Mouse (Mus musculus) intestine, postnatal 0 days (tissue): ENCODE results near the gene Zcchc2. TPM values are rescaled to one million over a fixed set of nuclear protein-coding genes. Genes with fewer than 3 reads are reported as not detected.

Source experiments
- ATAC-seq: fragments of 200-750 bp; cut with Nextera tagmentation; 2 replicates; pipeline ENCODE4 v1.8.0; 2017; ENCODE audit warnings: mild to moderate bottlenecking, moderate TSS enrichment, moderate library complexity
- H3K27ac ChIP-seq: fragments of 300-500 bp; sonication (generic); 2 replicates; pipeline ENCODE4 v1.5.1; 2014; ENCODE audit warnings: mild to moderate bottlenecking, low read depth, low read length, moderate library complexity
- H3K27me3 ChIP-seq: fragments of 300-500 bp; sonication (generic); replicated peaks from 2 replicates; pipeline ENCODE4 v1.6.1; 2014; ENCODE audit warnings: low read length, mixed read lengths; ENCODE audit not compliant: control insufficient read depth, insufficient read depth
- H3K36me3 ChIP-seq: fragments of 300-500 bp; sonication (generic); 2 replicates; pipeline ENCODE4 v1.6.1; 2014; ENCODE audit warnings: mild to moderate bottlenecking, moderate library complexity; ENCODE audit not compliant: control insufficient read depth, insufficient read depth
- H3K4me1 ChIP-seq: fragments of 300-500 bp; sonication (generic); replicated peaks from 2 replicates; pipeline ENCODE4 v1.6.1; 2014; ENCODE audit warnings: antibody characterized with exemption, low read length, mixed read lengths; ENCODE audit not compliant: control insufficient read depth, insufficient read depth
- H3K4me2 ChIP-seq: fragments of 300-500 bp; sonication (generic); replicated peaks from 2 replicates; pipeline ENCODE4 v1.6.1; 2014; ENCODE audit warnings: low read depth, mild to moderate bottlenecking, moderate library complexity
- H3K4me3 ChIP-seq: fragments of 300-500 bp; sonication (generic); 2 replicates; pipeline ENCODE4 v1.5.1; 2014; ENCODE audit warnings: low read depth, low read length
- H3K9ac ChIP-seq: fragments of 300-500 bp; sonication (generic); 2 replicates; pipeline ENCODE4 v1.6.1; 2014; ENCODE audit warnings: mild to moderate bottlenecking, low read depth, low read length
- H3K9me3 ChIP-seq: fragments of 300-500 bp; sonication (generic); 2 replicates; pipeline ENCODE4 v1.6.1; 2016; ENCODE audit warnings: mixed run types; ENCODE audit not compliant: control insufficient read depth
- CTCF ChIP-seq: sonication (generic); IDR thresholded peaks from 2 replicates; pipeline ENCODE4 v1.5.1; 2016; ENCODE audit warnings: low read depth, mild to moderate bottlenecking, control low read depth, antibody characterized with exemption, moderate library complexity
- WGBS: fragments of 180-500 bp; shearing (Covaris S2); extraction: QIAGEN DNeasy Blood & Tissue Kit; methylation state at CpG from one replicate; pipeline ENCODE4 v1.1.7; 2014; 5-methylcytosine and 5-hydroxymethylcytosine counted together
- polyA plus RNA-seq: library from polyadenylated mRNA; unstranded; fragments of >200 nt; fragmentation: Nextera tagmentation; extraction: Ambion mirVana; gene quantifications from 2 replicates; pipeline ENCODE4 v1.2.1, GENCODE M21; 2015

The Zcchc2 gene
- polyA plus RNA-seq, 1 experiment from 2014 or later = 1.6 TPM

DNA sequence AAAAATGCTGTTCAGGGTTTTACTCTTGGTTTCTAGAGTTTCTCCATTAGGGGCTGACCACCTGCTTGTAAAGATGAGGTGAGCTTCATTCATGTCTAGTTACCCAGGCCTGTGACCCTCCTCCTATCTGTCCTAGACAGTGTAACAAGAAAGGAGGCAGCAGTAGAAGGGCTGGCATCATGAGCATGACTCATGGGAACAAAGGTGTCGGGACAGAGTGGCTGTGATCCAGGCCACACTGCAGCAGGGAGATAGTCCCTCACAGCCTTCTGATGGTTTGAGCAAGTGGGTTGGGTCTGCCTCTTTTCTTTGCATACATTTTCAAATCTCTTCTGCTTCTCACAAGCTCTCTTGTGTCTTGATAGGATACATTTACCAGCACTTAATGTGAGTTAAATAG, 17.4 kb downstream of the Zcchc2 start:
- 68% methylated on average over 1 of the region's 1 CpGs for WGBS

DNA sequence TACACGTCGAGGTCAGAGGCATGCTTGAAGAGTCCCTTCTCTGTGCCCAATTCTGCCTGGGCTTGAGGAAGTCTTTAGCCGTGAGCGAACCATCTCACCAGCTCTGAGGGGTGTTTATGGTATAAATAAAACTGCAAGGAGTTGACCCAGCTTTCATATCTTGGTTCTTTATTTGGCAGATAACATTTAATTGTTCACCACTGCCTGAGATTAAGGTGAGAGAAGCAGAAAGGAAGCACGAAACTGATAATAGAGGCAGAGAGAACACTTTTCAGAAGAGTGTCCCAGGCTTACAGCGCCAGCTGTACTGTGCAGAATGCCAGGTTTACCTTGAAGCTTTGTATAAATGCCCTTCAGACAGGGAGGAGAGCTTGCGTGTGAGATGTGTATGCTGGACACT, 20.9 kb downstream of the Zcchc2 start:
- no peak for TF ChIP-seq CTCF
- WGBS = 81% methylated on average over 7 of the region's 7 CpGs
- H3K9me3 ChIP-seq = no peaks in the 10 kb centered on the region
- no peak overlapping the region for H3K9ac ChIP-seq
- H3K4me2 ChIP-seq = no peak overlapping the region
- H3K4me3 ChIP-seq = no peak overlapping the region
- H3K27ac ChIP-seq = no peak overlapping the region
- no peaks in the 10 kb centered on the region for H3K4me1 ChIP-seq
- H3K36me3 ChIP-seq = peaks cover 35% of the 10 kb centered on the region
- no peak for ATAC-seq
- no peaks in the 10 kb centered on the region for H3K27me3 ChIP-seq

More for the DNA sequence above, 17.4 kb downstream of the Zcchc2 start:
- Histone ChIP-seq H3K4me3 (no peak overlapping the region), H3K27ac (no peak overlapping the region), H3K4me2 (no peak overlapping the region), H3K27me3 (no peaks in the 10 kb centered on the region), H3K9ac (no peak overlapping the region), H3K4me1 (no peaks in the 10 kb centered on the region), H3K9me3 (no peaks in the 10 kb centered on the region), H3K36me3 (peaks cover 28% of the 10 kb centered on the region)
- no peak for ATAC-seq
- TF ChIP-seq CTCF = no peak

DNA sequence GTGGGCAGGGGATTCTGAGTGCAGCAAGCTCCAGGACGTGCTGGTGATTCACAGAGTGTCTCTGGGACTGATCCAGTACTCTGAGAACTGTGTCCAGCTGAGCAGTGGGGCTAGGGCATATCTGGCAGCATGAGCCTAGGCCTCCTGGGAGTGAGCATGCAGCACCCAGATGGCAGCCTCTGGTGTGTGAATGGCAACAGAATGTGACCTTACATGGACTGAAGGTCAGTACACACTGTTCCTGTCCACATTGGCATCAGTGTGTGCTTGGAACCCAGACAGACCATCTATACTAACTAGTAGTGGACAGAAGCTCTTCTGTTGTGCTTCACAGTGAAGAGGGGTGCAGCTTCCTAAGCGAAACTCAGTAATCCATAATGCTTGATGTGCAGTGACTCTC, 23.6 kb downstream of the Zcchc2 start:
- Histone ChIP-seq H3K27me3 (no peaks in the 10 kb centered on the region), H3K9ac (no peak overlapping the region), H3K27ac (no peak overlapping the region), H3K36me3 (peaks cover 52% of the 10 kb centered on the region), H3K4me2 (no peak overlapping the region), H3K4me1 (no peaks in the 10 kb centered on the region), H3K9me3 (no peaks in the 10 kb centered on the region), H3K4me3 (no peak overlapping the region)
- no peak for ATAC-seq
- no peak for TF ChIP-seq CTCF
- 86% methylated on average over 2 of the region's 2 CpGs for WGBS

DNA sequence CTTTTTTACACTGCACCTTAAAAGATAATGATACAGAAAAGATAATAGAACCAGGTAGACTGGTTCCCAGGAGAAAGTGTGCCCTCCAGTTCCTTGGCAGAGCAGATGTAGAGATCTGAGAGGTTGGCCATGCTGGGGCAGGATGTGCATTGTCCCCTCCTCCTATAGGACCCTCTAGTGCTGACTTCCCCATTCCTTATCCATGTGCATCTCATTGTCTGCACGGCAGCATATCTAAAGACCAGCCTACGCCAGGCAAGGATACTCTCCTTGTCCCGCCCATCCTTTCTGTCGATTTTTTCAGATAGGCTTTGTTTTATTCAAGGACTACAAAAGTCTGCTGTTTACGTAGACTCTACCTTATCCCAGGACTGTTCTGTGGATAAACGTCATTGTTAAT, 26.1 kb downstream of the Zcchc2 start:
- no peak for ATAC-seq
- H3K27ac ChIP-seq = no peak overlapping the region
- no peaks in the 10 kb centered on the region for H3K4me1 ChIP-seq
- no peak overlapping the region for H3K4me3 ChIP-seq
- no peaks in the 10 kb centered on the region for H3K27me3 ChIP-seq
- H3K9me3 ChIP-seq = no peaks in the 10 kb centered on the region
- WGBS = 72% methylated on average over 6 of the region's 6 CpGs
- TF ChIP-seq CTCF = no peak
- no peak overlapping the region for H3K9ac ChIP-seq
- peaks cover 69% of the 10 kb centered on the region for H3K36me3 ChIP-seq
- no peak overlapping the region for H3K4me2 ChIP-seq

DNA sequence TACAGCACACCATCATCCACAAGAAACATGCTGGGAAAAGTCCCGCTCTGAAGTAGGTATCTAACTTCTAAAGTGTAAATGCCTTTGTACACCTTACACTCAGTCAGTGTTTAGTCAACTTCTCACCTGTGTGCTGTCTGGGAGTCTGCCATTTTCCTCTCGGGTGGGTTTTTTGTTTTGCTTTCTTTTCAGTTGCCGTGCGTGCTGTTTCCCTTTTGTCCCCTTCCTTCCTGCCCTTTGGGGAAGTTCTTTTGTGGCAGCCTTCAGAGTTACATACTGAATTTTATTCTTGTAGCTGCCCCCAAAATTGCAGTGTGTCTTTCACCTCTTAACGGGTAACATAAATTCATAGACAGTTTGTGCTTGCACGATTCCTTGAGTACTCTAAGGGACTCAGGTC, 29.6 kb downstream of the Zcchc2 start:
- 82% methylated on average over 6 of the region's 6 CpGs for WGBS
- H3K9ac ChIP-seq = no peak overlapping the region
- peaks cover 79% of the 10 kb centered on the region for H3K36me3 ChIP-seq

GRCm38 (mm10) chr1:106022998-106023397, 32.8 kb downstream of the Zcchc2 start:
- no peaks in the 10 kb centered on the region for H3K4me1 ChIP-seq
- no peak for TF ChIP-seq CTCF
- no peaks in the 10 kb centered on the region for H3K27me3 ChIP-seq
- H3K27ac ChIP-seq = no peak overlapping the region
- ATAC-seq = no peak
- H3K4me2 ChIP-seq = no peak overlapping the region
- 54% methylated on average over 1 of the region's 1 CpGs for WGBS
- H3K9me3 ChIP-seq = no peaks in the 10 kb centered on the region
- no peak overlapping the region for H3K9ac ChIP-seq
- peaks cover 70% of the 10 kb centered on the region for H3K36me3 ChIP-seq
- H3K4me3 ChIP-seq = no peak overlapping the region

More for the DNA sequence above, 29.6 kb downstream of the Zcchc2 start:
- no peak overlapping the region for H3K4me2 ChIP-seq
- H3K4me3 ChIP-seq = no peak overlapping the region
- TF ChIP-seq CTCF = no peak
- no peaks in the 10 kb centered on the region for H3K9me3 ChIP-seq
- no peak for ATAC-seq
- no peaks in the 10 kb centered on the region for H3K27me3 ChIP-seq
- H3K4me1 ChIP-seq = no peaks in the 10 kb centered on the region
- no peak overlapping the region for H3K27ac ChIP-seq

- peaks cover 64% of the 10 kb centered on the region for H3K36me3 ChIP-seq
These were observed 34.0 kb downstream of the Zcchc2 start for GRCm38 (mm10) chr1:106024254-106024653.

More at GRCm38 (mm10) chr1:106024254-106024653, 34.0 kb downstream of the Zcchc2 start:
- Histone ChIP-seq H3K4me3 (no peak overlapping the region), H3K9me3 (no peaks in the 10 kb centered on the region), H3K27me3 (no peaks in the 10 kb centered on the region), H3K4me2 (no peak overlapping the region), H3K27ac (no peak overlapping the region), H3K4me1 (no peaks in the 10 kb centered on the region), H3K9ac (no peak overlapping the region)
- ATAC-seq = no peak
- 91% methylated on average over 2 of the region's 2 CpGs for WGBS
- no peak for TF ChIP-seq CTCF
